Mouse (Mus musculus) thymus, adult 2 months (tissue): ENCODE results near the gene Mapk13. TPM values are rescaled to one million over a fixed set of nuclear protein-coding genes. Genes with fewer than 3 reads are reported as not detected.

Source experiments
- DNase-seq: peaks from one replicate; pipeline ENCODE4 v3.0.0; 2021
- H3K27ac ChIP-seq: fragments of 200-500 bp; 2 replicates; pipeline ENCODE4 v1.5.1; 2012; ENCODE audit warnings: low read length, control low read depth; ENCODE audit not compliant: control insufficient read depth, insufficient read depth
- H3K27me3 ChIP-seq: fragments of 200-500 bp; 2 replicates; pipeline ENCODE4 v1.6.1; 2012; ENCODE audit warnings: mild to moderate bottlenecking, low read length, moderate library complexity, mixed read lengths; ENCODE audit not compliant: control insufficient read depth, insufficient read depth
- H3K36me3 ChIP-seq: fragments of 200-500 bp; 2 replicates; pipeline ENCODE4 v1.6.1; 2012; ENCODE audit warnings: mild to moderate bottlenecking, low read length, moderate library complexity; ENCODE audit not compliant: control insufficient read depth, insufficient read depth
- H3K4me1 ChIP-seq: fragments of 200-500 bp; replicated peaks from 2 replicates; pipeline ENCODE4 v1.6.1; 2012; ENCODE audit warnings: low read length; ENCODE audit not compliant: control insufficient read depth, insufficient read depth
- H3K4me3 ChIP-seq: fragments of 200-500 bp; 2 replicates; pipeline ENCODE4 v1.5.1; 2012; ENCODE audit warnings: mild to moderate bottlenecking, low read length, control low read depth, moderate library complexity; ENCODE audit not compliant: control insufficient read depth, insufficient read depth
- CTCF ChIP-seq: fragments of 200-500 bp; IDR thresholded peaks from 2 replicates; pipeline ENCODE4 v1.5.1; 2012; ENCODE audit warnings: mild to moderate bottlenecking, control low read depth, low read length, moderate library complexity, borderline replicate concordance; ENCODE audit not compliant: control insufficient read depth, poor library complexity, insufficient read depth; ENCODE audit errors: extremely low read depth
- POLR2A ChIP-seq: fragments of 200-500 bp; IDR thresholded peaks from 2 replicates; pipeline ENCODE4 v1.6.1; 2012; ENCODE audit warnings: mild to moderate bottlenecking, low read length, control low read depth, moderate library complexity; ENCODE audit not compliant: control insufficient read depth, poor library complexity, insufficient read depth; ENCODE audit errors: extremely low read depth
- WGBS: fragments of 180-500 bp; shearing (Covaris S2); methylation state at CpG from one replicate; pipeline ENCODE4 v1.1.7; 2018; 5-methylcytosine and 5-hydroxymethylcytosine counted together
- polyA plus RNA-seq: library from polyadenylated mRNA; depleted of rRNA; stranded (reverse); fragments of >200 nt; gene quantifications from 2 replicates; pipeline ENCODE4 v1.2.3, GENCODE M21; 2012

Mapk13 gene
- polyA plus RNA-seq, 1 experiment: 8.2 TPM

GRCm38 (mm10) chr17:28800671-28801412 lies 31.7 kb downstream of the Mapk13 start, which contains the start of gene Brpf3:
Brpf3 (plus strand) TSS chr17:28801090.
- 1% methylated on average over 98 of the region's 99 CpGs for WGBS
- Histone ChIP-seq H3K27me3 (no peaks in the 10 kb centered on the region), H3K4me1 (peaks cover 8% of the 10 kb centered on the region), H3K27ac (peak within 1 kb of the TSS; percentile 3; the same call in 1 of the 2 replicates), H3K36me3 (no peaks in the 10 kb centered on the region), H3K4me3 (peak within 1 kb of the TSS; percentile 59)
- peak; percentile 83 for DNase-seq
- TF ChIP-seq POLR2A (peak; percentile 73), CTCF (no peak)

GRCm38 (mm10) chr17:28801474-28802005 lies 32.4 kb downstream of the Mapk13 start:
- H3K4me1 ChIP-seq: peaks cover 8% of the 10 kb centered on the region
- peak; percentile 99 for DNase-seq
- peak overlapping the region; percentile 3; the same call in 1 of the 2 replicates for H3K27ac ChIP-seq
- TF ChIP-seq CTCF (0 out of 2 replicates have a peak, but pooled peaks have one; percentile 49), POLR2A (peak; percentile 91)
- 1% methylated on average over 42 of the region's 42 CpGs for WGBS
- peak overlapping the region; percentile 59 for H3K4me3 ChIP-seq
- H3K27me3 ChIP-seq: no peaks in the 10 kb centered on the region
- H3K36me3 ChIP-seq: 0 out of 2 replicates have a peak, but pooled peaks cover under 1% of the 10 kb centered on the region

GRCm38 (mm10) chr17:28802006-28802481 lies 32.9 kb downstream of the Mapk13 start:
- no peak for DNase-seq
- Histone ChIP-seq H3K4me3 (peak overlapping the region; percentile 59), H3K27me3 (no peaks in the 10 kb centered on the region), H3K4me1 (peaks cover 8% of the 10 kb centered on the region), H3K36me3 (peaks cover 6% of the 10 kb centered on the region), H3K27ac (no peak overlapping the region)
- 3% methylated on average over 18 of the region's 18 CpGs for WGBS
- TF ChIP-seq POLR2A (no peak), CTCF (no peak)

- TF ChIP-seq POLR2A (no peak), CTCF (no peak)
- H3K27me3 ChIP-seq: no peaks in the 10 kb centered on the region
- H3K4me3 ChIP-seq: no peak overlapping the region
- no peak overlapping the region for H3K27ac ChIP-seq
- peaks cover 11% of the 10 kb centered on the region for H3K36me3 ChIP-seq
- H3K4me1 ChIP-seq: peaks cover 8% of the 10 kb centered on the region
- 77% methylated on average over 1 of the region's 1 CpGs for WGBS
- no peak for DNase-seq
Measured at GRCm38 (mm10) chr17:28803316-28803715, 34.2 kb downstream of the Mapk13 start.

- peaks cover 8% of the 10 kb centered on the region for H3K4me1 ChIP-seq
- DNase-seq: no peak
- no peak overlapping the region for H3K27ac ChIP-seq
- no peak overlapping the region for H3K4me3 ChIP-seq
- TF ChIP-seq CTCF (no peak), POLR2A (no peak)
- H3K36me3 ChIP-seq: peaks cover 11% of the 10 kb centered on the region
- 51% methylated on average over 6 of the region's 6 CpGs for WGBS
- no peaks in the 10 kb centered on the region for H3K27me3 ChIP-seq
Measured at GRCm38 (mm10) chr17:28804973-28805372, 35.9 kb downstream of the Mapk13 start.

- H3K4me3 ChIP-seq: no peak overlapping the region
- peaks cover 4% of the 10 kb centered on the region for H3K4me1 ChIP-seq
- no peaks in the 10 kb centered on the region for H3K27me3 ChIP-seq
- WGBS: 95% methylated on average over 19 of the region's 19 CpGs
- peaks cover 16% of the 10 kb centered on the region for H3K36me3 ChIP-seq
- no peak for DNase-seq
- TF ChIP-seq CTCF (no peak), POLR2A (no peak)
- H3K27ac ChIP-seq: no peak overlapping the region
Measured at GRCm38 (mm10) chr17:28806770-28807169, 37.7 kb downstream of the Mapk13 start.

GRCm38 (mm10) chr17:28808714-28809113 lies 39.6 kb downstream of the Mapk13 start:
- no peak overlapping the region for H3K4me3 ChIP-seq
- WGBS: over 99% methylated on average over 8 of the region's 8 CpGs
- TF ChIP-seq POLR2A: no peak
- TF ChIP-seq CTCF: no peak
- H3K27ac ChIP-seq: no peak overlapping the region
- DNase-seq: no peak
- H3K36me3 ChIP-seq: peaks cover 23% of the 10 kb centered on the region
- H3K27me3 ChIP-seq: no peaks in the 10 kb centered on the region
- H3K4me1 ChIP-seq: no peaks in the 10 kb centered on the region
